Mouse (Mus musculus): ENCODE data around the gene Rpl29.

GRCm38 (mm10) chr9:106453271-106454070 lies 24.2 kb downstream of the Rpl29 start, which contains the start of gene Pcbp4:
- TF ChIP-seq ZNF384 (IDR thresholded peaks at IDR 0.05; ENCODE audit: low read depth, low read length) (no peak), CHD2 (IDR thresholded peaks at IDR 0.05; ENCODE audit: low read depth, low read length) (no peak), MAFK (IDR thresholded peaks at IDR 0.05; ENCODE audit: insufficient read depth, low read depth, low read length) (no peak), HCFC1 (IDR thresholded peaks at IDR 0.05; ENCODE audit: borderline replicate concordance, insufficient read depth, low read length) (no peak), ZC3H11A (IDR thresholded peaks at IDR 0.05; ENCODE audit: borderline replicate concordance, low read depth, low read length) (no peak)
